Mouse (Mus musculus) left cerebral cortex, postnatal 14 days (tissue): ENCODE data around the gene Cd27. TPM values are rescaled to one million over a fixed set of nuclear protein-coding genes. Genes with fewer than 3 reads are reported as not detected.
A peak's percentile ranks its signal among the peaks of the same experiment; 100 is the strongest.

Experiments used
- DNase-seq, 2 experiments: peaks; one replicate each; pipeline ENCODE4 v3.0.0; 2021 to 2022; ENCODE audit warnings: low spot score in 2 of 2, mixed read lengths in 1 of 2
- intact Hi-C: fragments of 180-260 bp; cut with DNase I; formaldehyde crosslinking; loops from one replicate; pipeline ENCODE4 v1.15.1; 2025
- total RNA-seq, 2 experiments: library from RNA; stranded (reverse); gene quantifications; 2 replicates each; pipeline ENCODE4 v1.2.3; 2021

Cd27 gene
- total RNA-seq, 2 experiments from 2014 or later, result not detected

- intact Hi-C loops, result no loop called here
- no peak for DNase-seq
Observed at GRCm38 (mm10) chr6:125221115-125221745, 15.6 kb downstream of the Cd27 start.

GRCm38 (mm10) chr6:125218963-125219362 lies 17.8 kb downstream of the Cd27 start:
- peak; percentile 79 to 81 for DNase-seq
- intact Hi-C loops, result loop anchor here (1.0 kb wide), 1 partner anchor 52 kb away; no protein-coding TSS in a partner anchor

DNA sequence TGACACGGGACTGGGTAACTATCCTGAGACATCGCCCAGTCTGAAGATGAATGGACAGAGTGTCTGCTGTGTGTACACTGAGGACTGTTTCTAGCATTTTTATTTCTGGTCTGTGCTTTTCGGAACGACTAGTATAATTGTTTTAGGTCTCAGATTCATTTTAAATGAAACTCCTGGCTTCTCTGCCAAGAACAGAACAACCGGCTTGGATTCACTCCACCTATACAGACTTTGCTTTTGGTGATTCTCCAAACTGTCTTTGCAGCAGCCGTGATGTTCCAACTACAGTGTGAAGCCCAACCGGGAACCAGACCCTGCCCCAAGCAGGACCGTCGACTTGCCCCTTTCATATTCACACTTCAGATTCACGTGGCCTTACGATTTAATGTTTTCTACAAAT lies 18.9 kb downstream of the Cd27 start:
- DNase-seq, result peak; percentile 31 to 43
- intact Hi-C loops, result no loop called here

GRCm38 (mm10) chr6:125216898-125217297 lies 19.9 kb downstream of the Cd27 start:
- no peak for DNase-seq
- intact Hi-C loops, result no loop called here

- intact Hi-C loops, result no loop called here
- peak; percentile 95 to 99 for DNase-seq
Observed at GRCm38 (mm10) chr6:125215148-125215954, 21.5 kb downstream of the Cd27 start, which contains the start of gene Vamp1. Gene Vamp1 (plus strand): TSS chr6:125215551.

GRCm38 (mm10) chr6:125213715-125214114 lies 23.1 kb downstream of the Cd27 start:
- intact Hi-C loops, result no loop called here

DNA sequence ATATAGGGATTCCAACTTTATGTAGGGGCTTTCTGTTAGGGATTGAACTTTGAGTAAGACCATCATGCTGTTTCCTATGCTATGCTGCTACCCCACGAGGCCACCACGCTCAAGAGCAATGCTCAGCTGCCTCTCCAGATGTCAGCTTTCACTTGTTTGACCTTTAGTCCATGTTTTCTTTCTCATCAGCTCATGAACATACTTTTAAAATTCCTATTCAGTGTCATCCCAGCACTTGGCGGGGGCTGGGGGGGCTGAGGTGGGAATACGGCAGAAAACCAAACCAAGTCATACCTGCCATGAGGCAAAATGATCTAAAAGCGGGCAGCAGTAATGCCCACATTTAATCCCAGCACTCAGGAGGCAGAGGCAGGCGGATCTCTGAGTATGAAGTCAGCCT lies 23.7 kb downstream of the Cd27 start:
- no peak for DNase-seq
- intact Hi-C loops, result no loop called here

More at GRCm38 (mm10) chr6:125213715-125214114, 23.1 kb downstream of the Cd27 start:
- no peak for DNase-seq

- no peak for DNase-seq
- intact Hi-C loops, result no loop called here
Observed at GRCm38 (mm10) chr6:125212621-125213020, 24.2 kb downstream of the Cd27 start.

DNA sequence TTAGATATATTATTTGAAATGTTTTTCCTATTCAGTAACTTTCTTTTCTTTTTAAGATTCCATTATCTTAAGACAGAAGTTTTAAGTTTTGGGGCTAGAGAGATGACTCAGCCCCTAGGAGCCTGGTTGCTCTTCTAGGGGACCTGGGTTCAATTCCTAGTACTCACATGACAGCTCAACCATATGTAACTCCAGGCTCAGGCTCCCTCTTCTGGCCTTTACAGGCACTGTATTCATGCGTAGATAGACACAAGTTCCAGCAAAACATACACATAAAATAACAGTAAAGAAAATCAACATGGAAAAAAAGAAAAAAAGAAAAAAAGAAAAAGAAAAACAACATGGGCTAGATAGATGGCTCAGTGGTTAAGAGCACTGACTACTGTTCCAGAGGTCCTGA lies 26.4 kb downstream of the Cd27 start:
- DNase-seq, result no peak
- intact Hi-C loops, result no loop called here

DNA sequence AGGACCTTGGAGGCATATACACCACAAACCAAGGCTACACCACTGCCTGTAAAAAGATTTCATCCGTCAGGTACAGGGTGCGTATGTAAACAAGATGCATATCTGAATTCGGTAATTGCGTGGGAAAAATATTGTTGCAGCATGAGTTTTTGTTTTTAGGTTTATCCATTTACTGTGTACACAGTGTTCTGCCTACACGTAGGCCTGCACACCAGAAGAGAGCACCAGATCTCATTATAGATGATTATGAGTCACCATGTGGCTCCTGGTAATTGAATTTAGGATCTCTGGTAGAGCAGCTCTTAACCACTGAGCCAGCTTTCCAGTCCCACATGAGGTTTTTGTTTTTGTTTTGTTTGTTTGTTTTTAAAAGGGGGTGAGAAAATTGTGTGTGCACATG lies 39.6 kb downstream of the Cd27 start:
- intact Hi-C loops, result no loop called here
- DNase-seq, result no peak

GRCm38 (mm10) chr6:125196301-125196700 lies 40.5 kb downstream of the Cd27 start:
- no peak for DNase-seq
- intact Hi-C loops, result no loop called here

- intact Hi-C loops, result no loop called here
- no peak for DNase-seq
Observed at GRCm38 (mm10) chr6:125195541-125196075, 41.2 kb downstream of the Cd27 start.

DNA sequence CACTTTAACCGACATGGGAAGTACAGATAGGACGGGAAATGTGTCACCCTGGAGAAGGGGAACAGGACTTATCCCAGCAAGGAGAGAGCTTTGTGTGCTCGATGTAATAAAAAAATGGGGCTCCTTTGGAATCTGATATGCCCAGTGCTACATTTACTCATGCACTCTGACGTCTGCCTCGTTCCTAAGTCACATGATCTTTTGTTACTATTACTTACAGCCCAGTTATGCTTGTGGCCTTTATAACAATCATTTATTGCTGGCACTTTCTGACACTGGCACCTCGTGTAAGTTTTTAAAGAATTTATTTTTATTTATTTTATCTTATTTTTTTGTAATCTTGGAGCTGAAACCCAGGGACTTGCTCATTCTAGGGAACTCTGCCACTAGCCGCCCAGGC lies 43.4 kb downstream of the Cd27 start:
- intact Hi-C loops, result no loop called here
- no peak for DNase-seq

DNA sequence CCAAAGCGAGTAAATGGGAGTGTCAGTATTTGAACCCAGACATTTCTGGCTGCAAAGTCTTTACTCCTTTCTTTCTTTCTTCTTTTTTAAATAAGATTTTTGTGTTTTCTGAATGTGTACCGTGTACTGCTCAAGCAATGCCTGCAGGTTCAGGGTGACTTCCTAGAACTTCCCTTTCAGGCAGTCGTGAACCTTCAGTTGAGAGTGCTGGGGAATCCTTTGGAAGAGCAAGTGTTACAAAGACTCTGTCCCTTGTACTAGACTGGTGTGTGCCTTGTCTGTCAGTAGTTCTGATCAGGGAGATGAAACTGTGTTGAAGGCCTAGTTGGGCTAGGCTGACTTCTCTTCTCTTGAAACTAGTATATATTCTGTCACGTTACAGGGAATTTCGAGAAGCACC lies 44.0 kb downstream of the Cd27 start:
- DNase-seq, result no peak
- intact Hi-C loops, result no loop called here

DNA sequence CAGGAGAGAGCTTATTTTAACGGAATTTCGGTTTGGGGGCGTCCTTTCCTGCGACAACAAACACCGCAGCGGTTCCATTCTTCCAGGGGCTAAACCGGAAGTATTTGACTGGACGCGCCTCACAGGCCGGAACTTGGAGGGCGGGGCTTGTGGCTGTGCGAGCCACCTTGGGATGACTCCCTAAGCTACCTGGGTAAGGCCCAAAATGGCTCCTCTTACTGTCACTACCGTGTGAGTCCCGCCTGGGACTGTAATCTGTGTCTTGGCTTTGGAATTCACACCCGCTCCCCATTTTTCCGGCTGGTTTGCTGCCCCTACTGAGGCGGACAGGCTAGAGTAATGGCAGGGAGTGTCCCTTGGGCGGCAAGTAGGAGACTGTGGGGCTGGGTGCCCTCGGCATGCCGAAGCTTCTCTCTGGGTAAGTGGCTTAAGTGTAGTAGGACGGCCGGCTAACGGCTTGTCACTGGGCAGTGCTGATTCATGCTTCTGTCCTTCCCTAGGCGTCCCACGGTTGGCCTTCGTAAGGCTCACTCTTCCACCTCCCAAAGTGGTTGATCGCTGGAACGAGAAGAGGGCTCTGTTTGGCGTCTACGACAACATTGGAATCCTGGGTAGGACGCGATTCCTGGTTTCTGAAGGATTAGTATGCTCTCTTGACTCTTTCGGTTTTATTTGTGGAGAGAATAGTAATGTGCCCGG lies 44.6 kb downstream of the Cd27 start:
- DNase-seq, result peak; percentile 90 to 93
- intact Hi-C loops, result no loop called here

DNA sequence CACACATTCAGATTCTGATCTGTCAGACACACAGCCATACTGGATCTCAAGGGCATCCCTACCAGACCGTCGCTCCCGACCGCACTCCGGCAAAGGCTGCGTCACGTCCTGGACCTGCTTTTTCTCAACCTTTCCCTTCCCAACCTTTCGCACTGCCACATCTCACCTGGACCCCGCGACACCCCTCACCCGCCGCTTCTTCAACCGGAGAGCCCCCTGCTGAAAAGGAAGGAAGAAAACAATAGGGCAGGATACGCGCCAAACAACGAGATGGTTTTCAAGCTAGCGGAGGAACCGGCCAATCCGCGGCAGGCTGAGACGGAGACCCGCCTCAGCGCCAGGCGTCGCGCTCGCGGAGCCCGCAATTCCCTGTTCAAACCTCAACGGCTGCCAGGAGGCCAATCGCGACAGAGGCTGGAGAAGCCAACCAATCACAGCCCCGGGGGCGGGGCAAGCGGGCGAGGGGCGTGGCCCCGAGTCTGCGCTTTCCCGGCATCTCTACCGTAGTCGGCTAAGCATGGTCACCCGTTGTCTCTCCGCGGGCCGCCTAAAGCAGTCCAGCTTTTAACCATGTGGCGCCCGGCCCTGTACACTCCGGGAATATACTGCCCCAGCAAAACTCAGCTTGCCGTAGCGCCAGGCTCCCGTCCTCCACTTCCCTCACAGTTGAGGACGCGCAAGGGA lies 45.3 kb downstream of the Cd27 start, which contains the start of the genes Ncapd2 and Mrpl51:
Ncapd2 (minus strand) TSS at position 370 of the 684 bp plus-strand sequence.
Mrpl51 (plus strand) TSS at position 470 of the 684 bp plus-strand sequence.
- intact Hi-C loops, result no loop called here
- peak; percentile 99 for DNase-seq

GRCm38 (mm10) chr6:125190816-125191215 lies 46.0 kb downstream of the Cd27 start:
- DNase-seq, result no peak
- intact Hi-C loops, result no loop called here

DNA sequence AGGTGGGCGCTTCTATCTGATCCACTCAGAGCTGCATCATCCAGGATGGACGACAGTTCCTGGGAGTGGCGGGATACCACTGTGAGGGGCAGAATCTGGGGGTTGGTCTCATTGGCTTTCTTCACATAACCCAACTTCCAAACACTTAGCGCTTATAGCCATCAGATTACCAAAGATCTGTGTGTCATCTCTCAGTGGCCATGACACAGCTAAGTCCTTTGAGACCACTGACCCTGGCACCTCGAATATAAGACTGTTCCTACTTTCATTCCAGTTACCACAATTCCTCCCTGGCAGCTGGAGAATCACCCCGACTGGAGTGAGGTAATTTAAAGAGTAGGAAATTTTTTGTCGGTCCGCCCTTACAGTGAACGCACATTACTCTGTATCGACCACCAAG lies 50.6 kb downstream of the Cd27 start:
- intact Hi-C loops, result no loop called here
- no peak for DNase-seq
